Mouse (Mus musculus): ENCODE data around the gene Ctla2a. TPM values are rescaled to one million over a fixed set of nuclear protein-coding genes. Genes with fewer than 3 reads are reported as not detected.
"Not testable (repeated sequence)": the region's sequence is repeated elsewhere in the genome, so short reads cannot be mapped to it uniquely, and the experiment has no call there.

Gene Ctla2a
- total and polyA plus RNA-seq, 3 experiments: not detected

DNA sequence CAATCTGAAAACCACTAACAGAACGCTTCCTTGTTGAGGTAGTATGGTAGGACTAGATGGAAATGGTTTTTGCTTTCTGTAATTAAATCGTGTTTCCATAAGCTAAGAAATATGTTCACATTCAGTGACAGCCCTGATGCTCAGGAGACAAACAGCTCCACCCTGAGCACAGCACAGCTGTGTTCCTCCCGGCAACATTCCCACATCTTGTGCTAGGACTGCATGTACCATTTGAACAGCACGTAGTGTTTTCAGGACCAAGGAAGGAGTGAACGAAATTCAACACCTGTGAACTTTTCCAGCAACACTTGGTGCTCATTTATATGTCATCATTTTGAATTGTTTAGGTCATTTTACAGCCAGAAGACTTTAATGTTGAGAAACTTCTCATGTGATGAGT, 25.3 kb upstream of the Ctla2a start:
- Histone ChIP-seq H3K9me3 (replicated peaks; ENCODE audit: low read length) (peaks cover 39% of the 10 kb centered on the region), H3K9ac (ENCODE audit: insufficient read depth, low read depth) (no peak overlapping the region), H3K27me3 (replicated peaks) (no peaks in the 10 kb centered on the region), H3K4me1 (ENCODE audit: control insufficient read depth in 1 of 2, insufficient read depth in 2 of 2) (no peaks in the 10 kb centered on the region), H3K36me3 (replicated peaks in 1 of 2; ENCODE audit: control insufficient read depth in 1 of 2, insufficient read depth in 1 of 2, low read length in 1 of 2) (no peaks in the 10 kb centered on the region), H3K4me3 (replicated peaks in 1 of 3; ENCODE audit: low read depth in 2 of 3, low read length in 2 of 3, poor library complexity in 1 of 3) (no peak overlapping the region), H3K4me2 (ENCODE audit: insufficient read depth, low read depth, poor library complexity, severe bottlenecking) (no peak overlapping the region), H3K27ac (ENCODE audit: insufficient read depth, low read depth) (no peak overlapping the region), H3K79me2 (replicated peaks; ENCODE audit: control insufficient read depth, extremely low read depth, insufficient read depth, poor library complexity, severe bottlenecking) (no peaks in the 10 kb centered on the region)
- DNase-seq (ENCODE audit: extremely low read depth): no peak
- in situ Hi-C loops (cut with MboI; ENCODE audit: low pct_ligation_motif_present, low pct_unique_long_range_greater_than_20kb, low sequenced_read_pairs) (no loop called here), dilution Hi-C loops (cut with MboI; ENCODE audit: extremely low pct_ligation_motif_present, extremely low pct_unique_long_range_greater_than_20kb, low sequenced_read_pairs) (no loop called here)
- TF ChIP-seq BHLHE40 (IDR thresholded peaks at IDR 0.05; ENCODE audit: low read depth, low read length): no peak
- no peak for TF ChIP-seq ZKSCAN1 (IDR thresholded peaks at IDR 0.05; ENCODE audit: borderline replicate concordance, low read depth, low read length)
- TF ChIP-seq KAT2A (IDR thresholded peaks at IDR 0.05; ENCODE audit: insufficient replicate concordance, low read length): no peak
- no peak for TF ChIP-seq USF1 (IDR thresholded peaks at IDR 0.05; ENCODE audit: low read depth, low read length)
- no peak for TF ChIP-seq MYC (IDR thresholded peaks at IDR 0.05; ENCODE audit: low read depth, low read length)
- TF ChIP-seq TBP (conservative IDR thresholded peaks at IDR 0.05; ENCODE audit: low read depth, low read length): no peak

DNA sequence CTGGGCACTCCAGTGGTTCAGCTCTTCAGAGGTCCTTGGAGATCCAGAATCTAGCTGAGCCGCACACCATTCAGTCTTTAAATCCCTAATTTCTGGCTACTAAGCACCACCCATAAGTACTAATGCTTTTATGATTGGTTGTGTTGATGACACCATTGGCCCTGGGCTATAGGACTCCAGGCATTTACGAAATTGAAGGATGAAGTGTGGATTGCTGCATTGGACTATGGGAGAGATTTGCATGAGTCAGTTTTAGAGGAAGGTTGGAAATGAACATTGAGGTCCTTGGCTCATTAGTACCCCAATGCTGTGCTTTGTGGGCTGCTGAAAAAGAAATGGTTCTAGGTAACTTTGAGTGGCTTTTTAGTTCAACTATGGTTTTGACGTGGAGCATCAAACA, 5.5 kb upstream of the Ctla2a start, which contains the start of gene Tpbpa:
Gene Tpbpa (minus strand): TSS at position 101 of the 400 bp plus-strand sequence.
- dilution Hi-C loops (cut with MboI; ENCODE audit: extremely low pct_ligation_motif_present, extremely low pct_unique_long_range_greater_than_20kb, low sequenced_read_pairs); H3K4me3 ChIP-seq (replicated peaks in 1 of 3; ENCODE audit: low read depth in 2 of 3, low read length in 2 of 3, poor library complexity in 1 of 3); H3K4me1 ChIP-seq (ENCODE audit: control insufficient read depth in 1 of 2, insufficient read depth in 2 of 2); H3K4me2 ChIP-seq (ENCODE audit: insufficient read depth, low read depth, poor library complexity, severe bottlenecking); H3K36me3 ChIP-seq (replicated peaks in 1 of 2; ENCODE audit: control insufficient read depth in 1 of 2, insufficient read depth in 1 of 2, low read length in 1 of 2); H3K9ac ChIP-seq (ENCODE audit: insufficient read depth, low read depth); in situ Hi-C loops (cut with MboI; ENCODE audit: low pct_ligation_motif_present, low pct_unique_long_range_greater_than_20kb, low sequenced_read_pairs); H3K27me3 ChIP-seq (replicated peaks); H3K79me2 ChIP-seq (replicated peaks; ENCODE audit: control insufficient read depth, extremely low read depth, insufficient read depth, poor library complexity, severe bottlenecking); DNase-seq (ENCODE audit: extremely low read depth); H3K27ac ChIP-seq (ENCODE audit: insufficient read depth, low read depth): not testable (repeated sequence)
- peaks cover 33% of the 10 kb centered on the region for H3K9me3 ChIP-seq (replicated peaks; ENCODE audit: low read length)

DNA sequence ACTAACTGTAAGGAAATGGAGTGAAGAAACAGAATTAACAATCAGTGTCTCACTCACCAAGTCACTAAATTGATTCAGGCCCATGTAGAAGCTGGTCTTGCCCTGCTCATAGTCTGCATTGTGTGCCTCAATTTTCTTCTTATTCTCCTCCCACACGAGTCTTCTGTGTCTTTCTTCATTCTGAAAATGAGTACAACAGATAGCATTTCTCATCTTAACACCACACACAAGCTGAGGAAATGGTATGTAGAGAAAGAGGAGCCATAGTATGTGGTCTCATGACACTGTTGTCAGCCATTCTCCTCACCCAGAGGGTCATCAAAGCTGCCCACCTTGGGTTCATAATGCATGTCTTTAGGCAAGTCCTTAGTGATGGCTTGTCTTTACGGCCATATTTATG, 935 bp downstream of the Ctla2a start, which contains the start of gene Gm49393:
Gene Gm49393 (minus strand): TSS at position 101 of the 400 bp plus-strand sequence.
- DNase-seq (ENCODE audit: extremely low read depth); H3K79me2 ChIP-seq (replicated peaks; ENCODE audit: control insufficient read depth, extremely low read depth, insufficient read depth, poor library complexity, severe bottlenecking); H3K9ac ChIP-seq (ENCODE audit: insufficient read depth, low read depth); H3K36me3 ChIP-seq (replicated peaks in 1 of 2; ENCODE audit: control insufficient read depth in 1 of 2, insufficient read depth in 1 of 2, low read length in 1 of 2); in situ Hi-C loops (cut with MboI; ENCODE audit: low pct_ligation_motif_present, low pct_unique_long_range_greater_than_20kb, low sequenced_read_pairs); H3K4me1 ChIP-seq (ENCODE audit: control insufficient read depth in 1 of 2, insufficient read depth in 2 of 2); H3K4me2 ChIP-seq (ENCODE audit: insufficient read depth, low read depth, poor library complexity, severe bottlenecking); H3K27ac ChIP-seq (ENCODE audit: insufficient read depth, low read depth); H3K27me3 ChIP-seq (replicated peaks); H3K4me3 ChIP-seq (replicated peaks in 1 of 3; ENCODE audit: low read depth in 2 of 3, low read length in 2 of 3, poor library complexity in 1 of 3); dilution Hi-C loops (cut with MboI; ENCODE audit: extremely low pct_ligation_motif_present, extremely low pct_unique_long_range_greater_than_20kb, low sequenced_read_pairs): not testable (repeated sequence)
- peaks cover 29% of the 10 kb centered on the region for H3K9me3 ChIP-seq (replicated peaks; ENCODE audit: low read length)

DNA sequence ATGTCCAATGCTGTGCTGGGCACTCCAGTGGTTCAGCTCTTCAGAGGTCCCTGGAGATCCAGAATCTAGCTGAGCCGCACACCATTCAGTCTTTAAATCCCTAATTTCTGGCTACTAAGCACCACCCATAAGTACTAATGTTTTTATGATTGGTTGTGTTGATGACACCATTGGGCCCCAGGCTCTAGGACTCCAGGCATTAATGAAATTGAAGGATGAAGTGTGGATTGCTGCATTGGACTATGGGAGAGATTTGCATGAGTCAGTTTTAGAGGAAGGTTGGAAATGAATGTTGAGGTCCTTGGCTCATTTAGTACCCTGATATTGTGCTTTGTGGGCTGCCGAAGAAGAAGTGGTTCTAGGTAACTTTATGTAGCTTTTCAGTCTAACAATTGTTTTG, 31.6 kb downstream of the Ctla2a start, which contains the start of gene Tpbpb:
Gene Tpbpb (minus strand): TSS at position 101 of the 400 bp plus-strand sequence.
- H3K4me1 ChIP-seq (ENCODE audit: control insufficient read depth in 1 of 2, insufficient read depth in 2 of 2); H3K4me2 ChIP-seq (ENCODE audit: insufficient read depth, low read depth, poor library complexity, severe bottlenecking); H3K4me3 ChIP-seq (replicated peaks in 1 of 3; ENCODE audit: low read depth in 2 of 3, low read length in 2 of 3, poor library complexity in 1 of 3); H3K79me2 ChIP-seq (replicated peaks; ENCODE audit: control insufficient read depth, extremely low read depth, insufficient read depth, poor library complexity, severe bottlenecking); in situ Hi-C loops (cut with MboI; ENCODE audit: low pct_ligation_motif_present, low pct_unique_long_range_greater_than_20kb, low sequenced_read_pairs); H3K27ac ChIP-seq (ENCODE audit: insufficient read depth, low read depth); dilution Hi-C loops (cut with MboI; ENCODE audit: extremely low pct_ligation_motif_present, extremely low pct_unique_long_range_greater_than_20kb, low sequenced_read_pairs); H3K27me3 ChIP-seq (replicated peaks); H3K9ac ChIP-seq (ENCODE audit: insufficient read depth, low read depth); H3K36me3 ChIP-seq (replicated peaks in 1 of 2; ENCODE audit: control insufficient read depth in 1 of 2, insufficient read depth in 1 of 2, low read length in 1 of 2); DNase-seq (ENCODE audit: extremely low read depth): not testable (repeated sequence)
- peaks cover 30% of the 10 kb centered on the region for H3K9me3 ChIP-seq (replicated peaks; ENCODE audit: low read length)
